Mouse (Mus musculus) neural tube, embryonic 15.5 days (tissue): Measurements from ENCODE around the gene Emx2. TPM values are rescaled to one million over a fixed set of nuclear protein-coding genes. Genes with fewer than 3 reads are reported as not detected.

Experiments used
- ATAC-seq: fragments of 200-750 bp; cut with Nextera tagmentation; 2 replicates; pipeline ENCODE4 v1.8.0; 2017; ENCODE audit warnings: mild to moderate bottlenecking, moderate TSS enrichment, moderate library complexity; ENCODE audit not compliant: low FRiP score
- H3K27ac ChIP-seq: fragments of 300-500 bp; sonication (generic); replicated peaks from 2 replicates; pipeline ENCODE4 v1.5.1; 2015; ENCODE audit warnings: mild to moderate bottlenecking, inconsistent platforms
- H3K27me3 ChIP-seq: fragments of 300-500 bp; sonication (generic); replicated peaks from 2 replicates; pipeline ENCODE4 v1.6.1; 2015; ENCODE audit warnings: inconsistent platforms
- H3K36me3 ChIP-seq: fragments of 300-500 bp; sonication (generic); 2 replicates; pipeline ENCODE4 v1.6.1; 2015; ENCODE audit warnings: inconsistent platforms
- H3K4me1 ChIP-seq: fragments of 300-500 bp; sonication (generic); 2 replicates; pipeline ENCODE4 v1.6.1; 2015; ENCODE audit warnings: inconsistent platforms
- H3K4me2 ChIP-seq: fragments of 300-500 bp; sonication (generic); 2 replicates; pipeline ENCODE4 v1.6.1; 2015; ENCODE audit warnings: inconsistent platforms, mild to moderate bottlenecking, moderate library complexity
- H3K4me3 ChIP-seq: fragments of 300-500 bp; sonication (generic); replicated peaks from 2 replicates; pipeline ENCODE4 v1.5.1; 2015; ENCODE audit warnings: mild to moderate bottlenecking, inconsistent platforms
- H3K9ac ChIP-seq: fragments of 300-500 bp; sonication (generic); replicated peaks from 2 replicates; pipeline ENCODE4 v1.6.1; 2015; ENCODE audit warnings: mild to moderate bottlenecking, inconsistent platforms
- H3K9me3 ChIP-seq: fragments of 300-500 bp; sonication (generic); replicated peaks from 2 replicates; pipeline ENCODE4 v1.6.1; 2016; ENCODE audit warnings: inconsistent platforms
- WGBS: fragments of 180-500 bp; shearing (Covaris S2); methylation state at CpG from one replicate; pipeline ENCODE4 v1.1.7; 2015; ENCODE audit warnings: mixed read lengths; 5-methylcytosine and 5-hydroxymethylcytosine counted together
- polyA plus RNA-seq: library from polyadenylated mRNA; unstranded; fragments of >200 nt; fragmentation: Nextera tagmentation; extraction: Ambion mirVana; gene quantifications from 2 replicates; pipeline ENCODE4 v1.2.1, GENCODE M21; 2015

Gene Emx2
- 0.06 TPM in 1 of 2 replicates, not detected in the other for polyA plus RNA-seq

DNA sequence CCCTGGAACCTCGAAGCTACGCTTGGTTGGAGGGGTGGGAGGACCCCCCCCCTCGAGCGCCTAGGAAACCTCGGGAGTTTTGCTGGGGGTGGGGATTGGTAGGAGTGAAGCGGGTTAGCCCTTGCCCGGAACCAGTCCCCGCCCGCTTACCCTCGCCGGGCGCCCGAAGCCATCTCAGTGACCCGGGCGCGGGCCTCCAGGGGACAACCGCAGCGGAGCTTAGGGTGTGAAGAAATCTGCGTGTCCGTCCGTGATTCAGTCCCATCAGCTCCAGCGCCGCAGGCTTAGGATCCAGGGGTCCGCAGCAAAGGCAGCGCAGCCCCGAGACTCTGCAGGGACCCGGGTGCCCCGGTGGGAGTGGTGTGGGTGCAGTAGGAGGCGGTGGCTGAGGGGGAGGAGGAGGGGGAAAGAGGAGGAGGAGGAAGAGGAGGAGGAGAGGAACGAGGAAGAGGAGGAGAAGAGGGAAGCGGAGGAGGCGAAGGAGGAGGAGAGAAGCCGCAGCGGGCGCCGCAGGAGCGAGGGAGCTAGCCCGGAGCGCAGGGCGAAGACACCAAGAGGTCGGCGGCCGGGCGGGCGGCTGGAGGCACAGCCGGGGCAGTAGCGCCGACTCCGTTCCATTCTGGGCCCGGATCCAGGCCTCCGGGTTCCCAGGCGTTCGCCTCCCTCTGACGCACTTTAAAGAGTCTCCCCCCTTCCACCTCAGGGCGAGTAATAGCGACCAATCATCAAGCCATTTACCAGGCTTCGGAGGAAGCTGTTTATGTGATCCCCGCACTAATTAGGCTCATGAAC is at the start of gene Emx2:
Gene Emx2 (plus strand): TSS at position 422 of the 792 bp plus-strand sequence.
- under 1% methylated on average over 58 of the region's 58 CpGs for WGBS
- Histone ChIP-seq H3K4me3 (peak within 1 kb of the TSS; percentile 19), H3K36me3 (no peaks in the 10 kb centered on the region), H3K9me3 (no peaks in the 10 kb centered on the region), H3K27ac (no peak within 1 kb of the TSS), H3K4me1 (peaks cover 21% of the 10 kb centered on the region), H3K9ac (no peak within 1 kb of the TSS), H3K27me3 (peaks cover 95% of the 10 kb centered on the region), H3K4me2 (peak within 1 kb of the TSS; percentile 51)
- no peak for ATAC-seq

DNA sequence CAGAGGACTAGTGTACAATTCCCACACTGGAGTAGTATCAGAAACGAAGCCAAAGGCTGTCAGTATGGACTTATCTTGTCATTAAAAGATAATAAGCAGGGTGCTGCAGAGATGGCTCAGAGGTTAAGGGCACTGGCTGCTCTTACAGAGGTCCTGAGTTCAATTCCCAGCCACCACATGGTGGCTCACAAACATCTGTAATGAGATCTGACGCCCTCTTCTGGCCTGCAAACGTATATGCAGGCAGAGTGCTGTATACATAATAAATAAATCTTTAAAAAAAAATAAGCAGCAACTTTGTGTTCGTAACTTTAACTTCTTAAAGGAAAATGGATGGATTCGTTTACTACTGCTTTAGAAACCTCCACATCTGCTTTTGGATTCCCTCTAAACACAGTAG is 44.0 kb upstream of the Emx2 start:
- no peak for ATAC-seq

DNA sequence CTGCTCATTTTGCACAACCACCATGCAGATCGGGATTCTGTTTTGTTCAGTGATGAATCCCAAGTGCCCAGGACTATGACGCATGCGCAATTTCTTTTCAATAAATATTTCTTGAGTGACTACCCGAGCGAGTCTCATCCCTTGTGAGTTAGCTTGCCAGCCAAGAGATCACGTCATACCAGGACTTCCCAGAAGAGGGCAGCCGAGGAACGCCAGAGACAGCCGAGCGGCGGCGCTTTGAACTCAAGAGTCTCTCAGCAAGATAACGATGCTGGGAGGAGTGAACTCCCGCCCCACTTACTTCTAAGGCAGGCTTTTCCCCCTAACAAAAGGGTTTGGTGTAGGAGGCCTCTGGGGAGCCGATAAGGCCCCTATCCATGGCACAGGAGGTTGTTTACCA is 40.1 kb upstream of the Emx2 start:
- H3K4me1 ChIP-seq = peaks cover 7% of the 10 kb centered on the region; the same call in 1 of the 2 replicates
- peak; percentile 63 for ATAC-seq
- H3K27me3 ChIP-seq = peaks cover 8% of the 10 kb centered on the region
- H3K4me2 ChIP-seq = peak overlapping the region; percentile 46
- H3K9ac ChIP-seq = no peak overlapping the region
- H3K9me3 ChIP-seq = no peaks in the 10 kb centered on the region
- peak overlapping the region; percentile 23 for H3K4me3 ChIP-seq
- H3K27ac ChIP-seq = no peak overlapping the region
- no peaks in the 10 kb centered on the region for H3K36me3 ChIP-seq
- whole genome bisulfite sequencing = 2% methylated on average over 15 of the region's 15 CpGs

More for the DNA sequence above, 44.0 kb upstream of the Emx2 start:
- Histone ChIP-seq H3K9me3 (no peaks in the 10 kb centered on the region), H3K36me3 (no peaks in the 10 kb centered on the region), H3K4me1 (peaks cover 7% of the 10 kb centered on the region; the same call in 1 of the 2 replicates), H3K9ac (no peak overlapping the region), H3K4me3 (no peak overlapping the region), H3K4me2 (no peak overlapping the region), H3K27me3 (peaks cover 2% of the 10 kb centered on the region; the same call in 1 of the 2 replicates), H3K27ac (no peak overlapping the region)
- 71% methylated on average over 5 of the region's 5 CpGs for WGBS

DNA sequence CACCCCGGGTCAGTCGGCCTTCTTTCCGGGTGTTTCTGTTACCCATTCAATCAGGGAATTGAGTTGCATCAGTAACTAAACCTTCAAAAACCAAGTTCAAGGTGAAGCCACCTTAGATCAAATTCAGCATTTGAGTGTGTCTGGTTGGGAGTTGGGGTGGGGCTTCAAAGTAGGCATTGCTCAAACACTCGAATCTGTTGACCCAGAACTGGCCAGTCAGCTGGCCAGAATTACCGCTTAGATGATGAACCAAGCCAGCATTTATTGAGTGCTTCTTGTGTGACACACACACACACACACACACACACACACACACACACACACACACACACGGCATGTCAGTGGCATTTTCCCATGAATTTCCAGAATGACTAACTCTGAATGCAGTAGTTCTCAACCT is 39.5 kb upstream of the Emx2 start:
- peaks cover 8% of the 10 kb centered on the region for H3K27me3 ChIP-seq
- H3K9ac ChIP-seq = no peak overlapping the region
- H3K4me3 ChIP-seq = no peak overlapping the region
- no peak overlapping the region for H3K4me2 ChIP-seq
- peaks cover 7% of the 10 kb centered on the region; the same call in 1 of the 2 replicates for H3K4me1 ChIP-seq
- no peak for ATAC-seq
- 78% methylated on average over 6 of the region's 6 CpGs for WGBS
- no peaks in the 10 kb centered on the region for H3K36me3 ChIP-seq
- no peaks in the 10 kb centered on the region for H3K9me3 ChIP-seq
- no peak overlapping the region for H3K27ac ChIP-seq

DNA sequence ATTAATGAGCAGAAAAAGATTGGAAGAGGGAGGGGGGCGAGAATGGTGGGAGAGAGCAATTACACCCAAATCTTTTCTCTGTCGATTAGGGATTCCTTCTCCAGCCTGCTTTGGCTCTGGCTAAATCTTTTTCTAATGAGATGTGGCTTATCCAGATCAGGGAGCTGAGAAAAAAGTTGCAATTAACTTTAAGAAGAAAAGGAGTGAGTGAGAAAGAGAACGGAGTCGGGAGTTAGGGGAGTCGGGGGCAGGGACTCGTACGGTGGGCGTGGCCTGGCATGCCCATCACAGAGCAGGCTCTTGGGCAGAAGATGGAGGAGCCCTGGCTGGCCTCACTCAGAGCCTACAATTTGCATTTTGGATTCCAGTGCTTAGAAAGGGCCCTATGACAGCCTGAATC is 35.8 kb upstream of the Emx2 start:
- whole genome bisulfite sequencing = 12% methylated on average over 8 of the region's 8 CpGs
- H3K27me3 ChIP-seq = peaks cover 8% of the 10 kb centered on the region
- no peaks in the 10 kb centered on the region for H3K36me3 ChIP-seq
- peaks cover 7% of the 10 kb centered on the region; the same call in 1 of the 2 replicates for H3K4me1 ChIP-seq
- H3K4me3 ChIP-seq = 0 out of 2 replicates have a peak overlapping the region, but pooled peaks have one; percentile 5
- no peak overlapping the region for H3K9ac ChIP-seq
- H3K27ac ChIP-seq = no peak overlapping the region
- no peaks in the 10 kb centered on the region for H3K9me3 ChIP-seq
- peak overlapping the region; percentile 32 for H3K4me2 ChIP-seq
- no peak for ATAC-seq

DNA sequence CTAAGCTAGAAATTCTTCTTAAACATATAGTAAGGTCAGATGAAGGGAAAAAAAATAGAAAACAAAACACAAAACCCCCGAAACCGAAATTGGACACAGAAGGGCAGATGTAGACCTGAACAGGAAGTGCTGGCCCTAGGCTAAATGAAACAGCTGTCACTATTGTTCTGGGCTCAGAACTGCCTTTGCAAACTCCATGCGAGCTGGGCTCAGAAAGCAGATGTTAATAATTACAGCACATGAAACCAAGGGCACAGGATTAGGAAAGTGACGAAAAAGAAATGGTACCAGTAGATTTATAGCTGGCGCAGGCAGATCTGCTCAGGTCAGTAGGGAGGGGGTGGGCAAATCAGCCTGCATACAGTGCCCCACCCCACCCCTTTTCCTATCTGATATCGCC is 34.5 kb upstream of the Emx2 start:
- Histone ChIP-seq H3K4me1 (no peaks in the 10 kb centered on the region; the same call in 1 of the 2 replicates), H3K9me3 (no peaks in the 10 kb centered on the region), H3K4me3 (no peak overlapping the region), H3K9ac (no peak overlapping the region), H3K27ac (no peak overlapping the region), H3K4me2 (no peak overlapping the region), H3K36me3 (no peaks in the 10 kb centered on the region), H3K27me3 (peaks cover 5% of the 10 kb centered on the region)
- ATAC-seq = no peak
- 36% methylated on average over 6 of the region's 6 CpGs for WGBS

DNA sequence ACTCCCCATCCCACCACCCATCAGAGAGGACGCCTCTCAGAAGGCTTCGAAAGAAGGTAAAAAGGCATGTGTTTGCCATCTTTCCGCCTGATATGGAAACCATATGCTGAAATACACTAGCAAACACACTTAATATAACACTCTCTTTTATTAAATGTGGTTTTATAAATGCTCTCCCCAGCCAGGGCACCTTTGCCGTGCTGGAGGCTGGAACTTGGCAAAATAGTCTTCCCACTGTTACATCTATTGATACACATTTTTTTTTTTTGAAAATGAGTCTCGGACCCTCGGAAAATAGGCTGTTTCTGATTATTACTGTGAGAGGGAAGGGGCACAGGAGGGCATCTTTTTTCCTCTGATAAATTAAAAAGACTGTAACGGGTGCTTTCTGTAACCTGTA is 33.2 kb upstream of the Emx2 start:
- H3K4me2 ChIP-seq = no peak overlapping the region
- no peak overlapping the region for H3K9ac ChIP-seq
- no peak overlapping the region for H3K4me3 ChIP-seq
- H3K36me3 ChIP-seq = no peaks in the 10 kb centered on the region
- H3K27me3 ChIP-seq = peaks cover 5% of the 10 kb centered on the region
- WGBS = 67% methylated on average over 7 of the region's 7 CpGs
- H3K27ac ChIP-seq = no peak overlapping the region
- no peak for ATAC-seq
- H3K9me3 ChIP-seq = no peaks in the 10 kb centered on the region
- H3K4me1 ChIP-seq = no peaks in the 10 kb centered on the region; the same call in 1 of the 2 replicates

DNA sequence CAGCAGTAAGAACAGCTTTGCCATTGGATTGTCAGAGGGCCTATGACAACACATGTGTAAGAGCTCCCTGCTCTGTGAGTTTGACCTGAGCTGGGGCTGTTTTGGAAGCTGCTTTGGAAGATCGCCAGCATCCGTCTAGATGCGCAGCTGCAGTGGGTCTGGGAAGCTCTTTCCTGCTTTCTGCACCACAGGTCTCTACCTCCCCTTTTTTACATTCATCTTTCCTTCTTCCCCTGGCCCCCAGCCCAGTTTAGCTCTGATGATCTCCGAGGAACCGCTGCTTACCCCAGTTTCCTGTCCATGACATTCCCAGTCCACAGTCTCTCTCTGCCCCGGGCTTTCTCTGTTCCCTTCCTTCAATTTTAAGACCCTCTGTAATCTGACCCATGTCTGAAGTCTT is 25.9 kb upstream of the Emx2 start:
- Histone ChIP-seq H3K27me3 (peaks cover 9% of the 10 kb centered on the region), H3K4me2 (no peak overlapping the region), H3K9ac (no peak overlapping the region), H3K4me3 (no peak overlapping the region), H3K4me1 (no peaks in the 10 kb centered on the region), H3K9me3 (no peaks in the 10 kb centered on the region), H3K27ac (no peak overlapping the region), H3K36me3 (no peaks in the 10 kb centered on the region)
- 58% methylated on average over 6 of the region's 6 CpGs for WGBS
- ATAC-seq = no peak

DNA sequence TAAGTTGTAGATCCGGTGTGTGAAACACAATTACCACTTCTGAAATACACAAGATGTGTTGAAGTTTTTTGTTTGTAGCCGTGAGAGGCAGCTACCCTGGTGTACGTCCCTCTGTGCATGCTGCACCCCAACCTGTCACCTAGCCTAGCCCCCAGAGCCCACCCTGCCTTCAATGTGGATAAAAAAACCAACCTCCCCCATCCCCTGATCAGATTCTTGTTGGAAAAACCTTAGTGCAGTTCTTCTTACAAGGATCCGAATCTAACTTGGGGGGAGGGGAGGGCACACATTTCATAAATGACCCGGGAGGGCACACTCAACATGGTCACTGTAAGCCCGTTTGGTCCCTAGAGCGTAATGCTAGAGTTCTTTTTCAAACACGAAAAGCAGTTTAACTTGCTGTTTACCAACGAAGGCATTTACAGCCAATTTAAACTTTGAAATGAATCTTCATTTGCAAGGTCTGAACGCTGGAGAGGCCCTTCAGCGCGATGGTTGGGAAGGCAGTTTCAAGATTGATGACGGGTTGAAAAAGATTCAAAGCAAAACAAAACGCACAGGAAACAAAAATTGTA is 7.5 kb upstream of the Emx2 start:
- H3K4me2 ChIP-seq = no peak overlapping the region; the same call in 1 of the 2 replicates
- peaks cover 8% of the 10 kb centered on the region for H3K4me1 ChIP-seq
- H3K36me3 ChIP-seq = no peaks in the 10 kb centered on the region
- no peak for ATAC-seq
- 4% methylated on average over 14 of the region's 14 CpGs for WGBS
- H3K9ac ChIP-seq = no peak overlapping the region
- no peak overlapping the region for H3K4me3 ChIP-seq
- H3K27ac ChIP-seq = no peak overlapping the region
- H3K27me3 ChIP-seq = peaks cover 91% of the 10 kb centered on the region
- H3K9me3 ChIP-seq = no peaks in the 10 kb centered on the region

DNA sequence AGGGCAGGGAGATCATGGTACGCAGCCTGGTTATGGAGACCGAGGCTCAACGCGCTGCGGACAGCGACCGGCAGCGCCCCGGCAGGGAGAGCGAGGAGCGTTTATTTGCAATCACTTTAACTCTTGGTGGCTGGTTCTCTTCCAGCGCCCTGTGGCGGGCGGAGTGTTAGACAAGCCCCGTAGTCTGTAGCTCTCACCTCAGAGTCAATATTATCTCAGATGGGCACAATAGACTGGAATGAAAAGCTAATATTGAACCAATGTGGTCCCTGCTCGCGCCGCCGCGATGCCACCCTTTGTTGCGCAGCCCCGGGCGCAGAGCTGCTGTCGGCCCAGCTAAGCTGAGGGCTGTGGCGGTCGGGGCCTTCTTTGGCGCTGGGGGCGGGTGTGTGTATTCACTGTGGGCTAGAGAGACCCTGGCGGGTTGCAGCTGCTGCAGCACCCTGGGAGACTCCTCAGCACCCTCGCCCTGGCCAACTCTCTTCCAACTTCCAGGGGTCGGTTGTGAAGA is 6.7 kb upstream of the Emx2 start:
- Histone ChIP-seq H3K27ac (no peak overlapping the region), H3K4me3 (no peak overlapping the region), H3K27me3 (peaks cover 95% of the 10 kb centered on the region), H3K4me2 (peak overlapping the region; percentile 27; the same call in 1 of the 2 replicates), H3K9me3 (no peaks in the 10 kb centered on the region), H3K4me1 (peaks cover 8% of the 10 kb centered on the region), H3K36me3 (no peaks in the 10 kb centered on the region), H3K9ac (no peak overlapping the region)
- no peak for ATAC-seq
- under 1% methylated on average over 31 of the region's 31 CpGs for WGBS

DNA sequence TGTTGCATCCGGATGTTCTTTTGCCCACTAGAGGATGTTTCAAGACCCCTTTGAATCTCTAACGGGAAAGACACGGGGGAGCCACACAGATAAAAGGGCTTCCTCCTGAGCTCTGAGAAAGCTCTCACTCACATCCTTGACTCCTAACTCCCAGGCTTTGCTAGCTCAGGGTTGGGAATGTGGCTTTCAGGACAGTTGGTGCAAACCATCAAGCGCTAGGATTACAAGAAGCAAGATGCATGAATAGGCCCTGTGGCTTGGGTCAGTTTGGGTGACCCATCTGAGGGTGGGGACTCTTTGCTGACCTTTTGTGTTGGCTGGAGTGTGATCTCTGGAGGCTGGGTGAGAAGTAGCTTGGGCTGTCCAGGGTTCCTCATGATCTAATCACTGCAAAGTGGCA is 5.9 kb upstream of the Emx2 start:
- Histone ChIP-seq H3K4me1 (peaks cover 8% of the 10 kb centered on the region), H3K27me3 (peaks cover 96% of the 10 kb centered on the region), H3K4me2 (no peak overlapping the region), H3K36me3 (no peaks in the 10 kb centered on the region), H3K4me3 (no peak overlapping the region), H3K9ac (no peak overlapping the region), H3K27ac (no peak overlapping the region), H3K9me3 (no peaks in the 10 kb centered on the region)
- under 1% methylated on average over 4 of the region's 4 CpGs for WGBS
- ATAC-seq = no peak

DNA sequence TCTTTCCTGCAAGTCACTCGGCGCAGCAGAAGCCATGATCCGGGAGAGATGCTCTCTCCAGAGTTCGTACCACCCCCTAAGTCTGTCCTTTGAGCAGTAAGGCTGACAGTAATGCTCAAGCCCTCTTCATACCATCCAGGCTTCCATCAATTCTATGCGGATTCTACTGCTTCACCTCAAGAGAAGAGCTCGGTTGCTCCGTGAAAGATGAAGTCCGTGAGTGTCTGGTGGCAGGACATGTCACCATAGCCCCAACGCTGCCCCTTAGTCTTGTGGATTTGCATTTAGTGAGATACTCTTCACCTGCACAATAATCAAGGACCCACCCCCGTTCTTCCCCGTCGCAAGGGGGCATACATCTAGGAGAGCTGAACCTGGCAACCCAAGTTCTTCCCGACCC is 4.6 kb upstream of the Emx2 start:
- Histone ChIP-seq H3K4me2 (no peak overlapping the region), H3K9me3 (no peaks in the 10 kb centered on the region), H3K27ac (no peak overlapping the region), H3K36me3 (no peaks in the 10 kb centered on the region), H3K27me3 (peaks cover 98% of the 10 kb centered on the region), H3K4me1 (peaks cover 17% of the 10 kb centered on the region), H3K9ac (no peak overlapping the region), H3K4me3 (no peak overlapping the region)
- 7% methylated on average over 13 of the region's 13 CpGs for WGBS
- no peak for ATAC-seq
